Mouse (Mus musculus) small intestine, adult 2 months (tissue): ENCODE measurements around the gene Ear1. TPM values are rescaled to one million over a fixed set of nuclear protein-coding genes. Genes with fewer than 3 reads are reported as not detected.
"Not testable (repeated sequence)": the region's sequence is repeated elsewhere in the genome, so short reads cannot be mapped to it uniquely, and the experiment has no call there.

Experiments used
- H3K27ac ChIP-seq: fragments of 200-500 bp; 2 replicates; pipeline ENCODE4 v1.5.1; 2012; ENCODE audit warnings: low read depth, low read length, control low read depth, inconsistent platforms; ENCODE audit not compliant: insufficient read depth
- H3K27me3 ChIP-seq: fragments of 200-500 bp; 2 replicates; pipeline ENCODE4 v1.6.1; 2012; ENCODE audit warnings: mild to moderate bottlenecking, moderate library complexity, low read length, inconsistent platforms; ENCODE audit not compliant: control insufficient read depth, insufficient read depth
- H3K36me3 ChIP-seq: fragments of 200-500 bp; 2 replicates; pipeline ENCODE4 v1.6.1; 2012; ENCODE audit warnings: mild to moderate bottlenecking, low read length, control low read depth, inconsistent platforms; ENCODE audit not compliant: control insufficient read depth, insufficient read depth
- H3K4me1 ChIP-seq: fragments of 200-500 bp; 2 replicates; pipeline ENCODE4 v1.6.1; 2012; ENCODE audit warnings: low read length, inconsistent platforms, mixed read lengths; ENCODE audit not compliant: control insufficient read depth, insufficient read depth, insufficient read length
- H3K4me3 ChIP-seq: fragments of 200-500 bp; 2 replicates; pipeline ENCODE4 v1.5.1; 2012; ENCODE audit warnings: low read depth, mild to moderate bottlenecking, control low read depth, inconsistent platforms, low read length, moderate library complexity
- WGBS: fragments of 180-500 bp; shearing (Covaris S2); methylation state at CpG from one replicate; pipeline ENCODE4 v1.1.7; 2018; 5-methylcytosine and 5-hydroxymethylcytosine counted together
- polyA plus RNA-seq: library from polyadenylated mRNA; depleted of rRNA; stranded (reverse); fragments of >200 nt; gene quantifications from 2 replicates; pipeline ENCODE4 v1.2.3, GENCODE M21; 2012

Gene Ear1
- polyA plus RNA-seq, 1 experiment, result not detected

GRCm38 (mm10) chr14:43860522-43860921, 14.8 kb downstream of the Ear1 start:
- H3K27ac ChIP-seq, H3K36me3 ChIP-seq, H3K4me3 ChIP-seq, H3K4me1 ChIP-seq, H3K27me3 ChIP-seq: not testable (repeated sequence)
- 25% methylated on average over 2 of the region's 2 CpGs for WGBS

- not testable (repeated sequence) for H3K4me1 ChIP-seq, H3K4me3 ChIP-seq, H3K36me3 ChIP-seq, H3K27me3 ChIP-seq, H3K27ac ChIP-seq
- WGBS, result 55% methylated on average over 5 of the region's 6 CpGs
These were observed 15.9 kb downstream of the Ear1 start for GRCm38 (mm10) chr14:43859465-43859864.

- H3K27ac ChIP-seq, H3K36me3 ChIP-seq, H3K4me1 ChIP-seq, H3K27me3 ChIP-seq, H3K4me3 ChIP-seq: not testable (repeated sequence)
- 34% methylated on average over 4 of the region's 4 CpGs for whole genome bisulfite sequencing
These were observed 31.3 kb downstream of the Ear1 start for GRCm38 (mm10) chr14:43843949-43844573.

GRCm38 (mm10) chr14:43840976-43841375, 34.3 kb downstream of the Ear1 start:
- 57% methylated on average over 1 of the region's 1 CpGs for WGBS
- H3K4me1 ChIP-seq, H3K27me3 ChIP-seq, H3K4me3 ChIP-seq, H3K36me3 ChIP-seq, H3K27ac ChIP-seq: not testable (repeated sequence)

GRCm38 (mm10) chr14:43835366-43835765, 40.0 kb downstream of the Ear1 start:
- not testable (repeated sequence) for H3K36me3 ChIP-seq, H3K27ac ChIP-seq, H3K4me1 ChIP-seq, H3K27me3 ChIP-seq, H3K4me3 ChIP-seq
- WGBS, result 82% methylated on average over 2 of the region's 2 CpGs

- H3K27me3 ChIP-seq, H3K36me3 ChIP-seq, H3K27ac ChIP-seq, H3K4me1 ChIP-seq, H3K4me3 ChIP-seq: not testable (repeated sequence)
- 53% methylated on average over 1 of the region's 1 CpGs for WGBS
These were observed 44.9 kb downstream of the Ear1 start for GRCm38 (mm10) chr14:43830385-43830784.

- not testable (repeated sequence) for H3K27me3 ChIP-seq, H3K4me3 ChIP-seq, H3K27ac ChIP-seq, H3K4me1 ChIP-seq, H3K36me3 ChIP-seq
- WGBS, result 81% methylated on average over 6 of the region's 6 CpGs
These were observed 51.1 kb downstream of the Ear1 start for GRCm38 (mm10) chr14:43824176-43824575.

GRCm38 (mm10) chr14:43821869-43822268, 53.4 kb downstream of the Ear1 start:
- H3K27me3 ChIP-seq, H3K36me3 ChIP-seq, H3K4me3 ChIP-seq, H3K4me1 ChIP-seq, H3K27ac ChIP-seq: not testable (repeated sequence)
- 59% methylated on average over 1 of the region's 2 CpGs for WGBS

GRCm38 (mm10) chr14:43812458-43812857, 62.9 kb downstream of the Ear1 start:
- WGBS, result 71% methylated on average over 8 of the region's 9 CpGs
- H3K27ac ChIP-seq, H3K36me3 ChIP-seq, H3K4me1 ChIP-seq, H3K27me3 ChIP-seq, H3K4me3 ChIP-seq: not testable (repeated sequence)

- WGBS, result 78% methylated on average over 4 of the region's 4 CpGs
- H3K4me3 ChIP-seq, H3K36me3 ChIP-seq, H3K27ac ChIP-seq, H3K27me3 ChIP-seq, H3K4me1 ChIP-seq: not testable (repeated sequence)
These were observed 67.2 kb downstream of the Ear1 start for GRCm38 (mm10) chr14:43808142-43808541.

- H3K4me1 ChIP-seq, H3K27ac ChIP-seq, H3K27me3 ChIP-seq, H3K36me3 ChIP-seq, H3K4me3 ChIP-seq: not testable (repeated sequence)
- WGBS, result 13% methylated on average over 7 of the region's 7 CpGs
These were observed 70.9 kb downstream of the Ear1 start for GRCm38 (mm10) chr14:43804435-43804834.

GRCm38 (mm10) chr14:43796905-43797470, 78.3 kb downstream of the Ear1 start:
- 24% methylated on average over 23 of the region's 23 CpGs for WGBS
- not testable (repeated sequence) for H3K27ac ChIP-seq, H3K4me1 ChIP-seq, H3K36me3 ChIP-seq, H3K27me3 ChIP-seq, H3K4me3 ChIP-seq
